Mouse (Mus musculus) testis, postnatal 10 days (tissue): Measurements from ENCODE around the gene Il13ra1.

Experiments
- DNase-seq: peaks from one replicate; pipeline ENCODE4 v3.0.0; 2021; ENCODE audit warnings: low spot score

Gene Il13ra1

DNA sequence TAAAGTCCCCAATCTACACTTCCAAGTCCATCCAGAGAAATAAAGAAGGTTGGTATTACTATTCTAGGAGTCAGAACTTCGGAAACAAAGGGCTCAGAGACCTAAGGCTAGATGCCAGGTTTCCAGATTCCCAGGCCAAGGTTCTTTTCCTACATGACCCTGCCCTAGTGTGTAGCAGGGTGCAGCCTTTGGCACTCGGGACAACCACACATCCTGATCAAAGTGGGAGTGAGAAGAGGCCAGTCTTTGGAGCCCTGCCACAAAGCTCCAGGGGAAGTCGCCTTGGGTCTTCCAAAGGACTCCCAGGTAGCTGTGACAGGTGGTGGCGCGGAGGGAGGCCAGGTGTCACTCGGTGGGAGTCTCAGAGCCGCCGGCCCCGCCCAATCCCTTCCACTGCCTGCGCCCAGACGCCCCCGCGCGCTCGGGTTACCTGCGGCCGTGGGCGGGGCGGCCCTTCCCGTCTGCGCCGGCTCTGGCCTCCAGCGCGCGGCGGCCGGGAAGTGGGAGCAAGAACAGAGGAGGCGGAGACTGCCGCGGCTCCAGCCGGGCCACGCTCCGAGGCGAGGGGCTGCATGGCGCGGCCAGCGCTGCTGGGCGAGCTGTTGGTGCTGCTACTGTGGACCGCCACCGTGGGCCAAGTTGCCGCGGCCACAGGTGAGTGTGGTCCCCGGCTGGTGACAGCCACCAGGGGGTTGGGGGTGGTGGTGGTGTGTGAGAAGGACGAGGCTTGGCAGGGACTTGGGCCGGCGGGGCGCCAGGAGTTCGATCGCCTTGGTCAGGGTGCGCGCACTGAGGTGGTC is at the start of gene Il13ra1:
TSS of gene Il13ra1 (plus strand) at position 489 of the 800 bp plus-strand sequence.
- DNase-seq, result peak; percentile 56

- no peak for DNase-seq
Observed at GRCm38 (mm10) chrX:36073997-36074396, 37.9 kb upstream of the Il13ra1 start.

GRCm38 (mm10) chrX:36077164-36077563 is 34.7 kb upstream of the Il13ra1 start:
- DNase-seq, result no peak

GRCm38 (mm10) chrX:36082917-36083316 is 29.0 kb upstream of the Il13ra1 start:
- DNase-seq, result no peak

GRCm38 (mm10) chrX:36088464-36089256 is 23.2 kb upstream of the Il13ra1 start:
- no peak for DNase-seq

- no peak for DNase-seq
Observed at GRCm38 (mm10) chrX:36100883-36101282, 11.0 kb upstream of the Il13ra1 start.

DNA sequence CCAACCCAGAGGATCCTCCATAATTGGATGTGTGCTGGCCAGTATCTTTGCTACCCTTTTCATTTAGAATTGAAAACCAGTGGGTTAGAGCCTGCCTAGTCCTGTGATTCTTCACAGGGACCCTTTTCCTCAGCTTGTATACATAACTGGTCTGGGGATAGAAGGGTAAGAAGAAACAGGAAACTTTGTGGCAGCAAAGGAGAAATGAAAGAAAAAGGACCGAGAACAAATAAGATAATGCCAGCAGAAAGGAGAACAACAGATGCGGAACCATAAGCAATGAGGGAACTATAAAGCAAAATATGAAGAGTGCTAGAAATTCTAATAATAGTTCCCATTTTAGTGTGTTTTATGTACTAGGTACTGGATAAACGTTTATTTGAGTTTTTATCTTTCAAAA is 10.6 kb upstream of the Il13ra1 start:
- no peak for DNase-seq

GRCm38 (mm10) chrX:36108601-36109000 is 3.3 kb upstream of the Il13ra1 start:
- no peak for DNase-seq

DNA sequence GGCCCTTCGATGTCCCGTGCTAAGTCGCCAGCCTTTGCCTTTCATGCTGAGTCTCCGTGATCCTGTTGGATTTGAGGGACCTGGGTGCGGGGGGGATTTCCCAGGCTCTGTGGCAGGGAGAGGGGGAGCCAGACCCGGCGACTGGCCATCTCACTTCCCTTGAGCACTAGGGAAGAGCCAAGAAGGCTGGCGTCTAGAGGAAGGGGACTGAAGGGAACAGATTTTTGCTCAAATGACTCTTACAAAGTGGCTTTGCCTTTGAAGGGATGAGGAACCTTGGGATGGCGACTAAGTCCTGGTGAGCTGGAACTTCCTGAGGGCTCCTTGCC is 476 bp downstream of the Il13ra1 start:
- no peak for DNase-seq

- no peak for DNase-seq
Observed at GRCm38 (mm10) chrX:36115171-36115570, 3.3 kb downstream of the Il13ra1 start.

DNA sequence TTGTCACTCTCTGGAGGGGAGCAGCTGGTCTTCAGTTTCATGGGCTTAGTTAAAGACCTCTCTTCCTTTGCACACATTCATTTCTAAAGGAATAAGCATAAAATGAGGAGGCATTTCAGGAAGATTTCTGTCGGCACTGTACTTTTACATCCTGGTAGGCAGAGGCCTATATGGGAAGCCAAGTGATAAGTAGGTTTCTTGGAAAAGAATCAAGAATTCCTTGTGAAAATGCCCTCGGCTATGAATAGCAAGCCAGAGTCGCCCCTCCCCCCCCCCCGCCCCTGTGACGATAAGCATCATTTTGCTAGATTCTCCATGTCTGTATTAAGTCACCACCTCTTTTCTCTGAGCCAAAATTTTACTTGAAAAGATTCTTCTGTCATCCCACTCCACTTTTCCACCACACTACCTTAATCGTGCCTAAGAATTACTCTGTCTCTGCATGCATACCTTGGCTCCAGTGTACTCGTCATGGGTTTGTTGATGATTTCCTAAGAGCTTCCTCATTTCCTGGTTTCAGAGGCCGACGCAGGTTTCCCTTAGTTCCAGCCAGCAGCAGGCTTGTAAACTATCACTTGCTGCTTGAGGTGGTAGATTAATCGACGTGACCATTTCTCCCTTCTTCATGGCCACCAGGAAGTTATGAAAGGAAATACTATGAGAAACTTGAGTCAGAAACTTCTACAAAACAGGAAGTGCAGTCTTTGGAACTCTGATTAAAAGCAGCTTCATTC is 17.3 kb downstream of the Il13ra1 start:
- no peak for DNase-seq

GRCm38 (mm10) chrX:36129771-36130108 is 17.8 kb downstream of the Il13ra1 start:
- DNase-seq, result no peak

GRCm38 (mm10) chrX:36136346-36136745 is 24.4 kb downstream of the Il13ra1 start:
- no peak for DNase-seq

- no peak for DNase-seq
Observed at GRCm38 (mm10) chrX:36141994-36142639, 30.2 kb downstream of the Il13ra1 start.

- no peak for DNase-seq
Observed at GRCm38 (mm10) chrX:36146746-36147145, 34.8 kb downstream of the Il13ra1 start.

DNA sequence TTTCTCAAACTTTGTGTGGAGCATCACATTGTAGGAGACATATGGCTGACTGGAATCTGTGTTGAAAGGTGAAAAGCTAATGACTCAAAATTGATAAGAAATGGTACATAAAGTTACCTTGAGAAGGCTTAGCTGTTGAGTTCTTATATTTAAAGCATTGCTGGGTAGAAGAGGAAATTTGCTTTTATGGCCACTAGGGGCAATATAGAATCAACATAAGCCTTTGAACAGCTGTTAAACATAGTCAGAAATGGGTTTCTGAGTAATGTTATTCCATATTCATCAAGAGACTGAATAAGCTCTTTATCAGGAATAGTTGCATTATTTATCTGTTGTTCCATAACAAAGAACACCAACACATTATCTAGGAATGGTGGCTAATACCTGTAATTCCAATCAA is 38.2 kb downstream of the Il13ra1 start:
- no peak for DNase-seq

- DNase-seq, result no peak
Observed at GRCm38 (mm10) chrX:36156677-36157076, 44.8 kb downstream of the Il13ra1 start.

DNA sequence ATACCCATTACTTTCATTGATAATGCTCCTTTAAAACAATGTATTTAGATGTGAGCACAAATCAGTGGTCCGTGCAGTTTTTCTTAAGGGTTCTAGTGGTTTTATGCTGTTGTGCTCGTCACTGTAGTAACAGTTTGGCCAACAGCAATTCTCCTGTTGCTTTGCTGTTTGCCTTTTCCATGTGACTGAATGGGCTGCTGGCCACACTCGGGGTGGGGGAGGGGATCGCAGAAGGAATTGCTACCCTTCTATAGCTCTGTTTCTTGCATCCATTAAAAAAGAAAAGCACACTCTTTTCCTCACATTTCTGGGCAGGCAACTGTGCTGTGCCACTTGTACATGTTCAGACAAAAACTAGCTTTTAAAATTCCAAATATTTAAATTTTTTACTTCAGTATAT is 49.7 kb downstream of the Il13ra1 start:
- peak; percentile 37 for DNase-seq

DNA sequence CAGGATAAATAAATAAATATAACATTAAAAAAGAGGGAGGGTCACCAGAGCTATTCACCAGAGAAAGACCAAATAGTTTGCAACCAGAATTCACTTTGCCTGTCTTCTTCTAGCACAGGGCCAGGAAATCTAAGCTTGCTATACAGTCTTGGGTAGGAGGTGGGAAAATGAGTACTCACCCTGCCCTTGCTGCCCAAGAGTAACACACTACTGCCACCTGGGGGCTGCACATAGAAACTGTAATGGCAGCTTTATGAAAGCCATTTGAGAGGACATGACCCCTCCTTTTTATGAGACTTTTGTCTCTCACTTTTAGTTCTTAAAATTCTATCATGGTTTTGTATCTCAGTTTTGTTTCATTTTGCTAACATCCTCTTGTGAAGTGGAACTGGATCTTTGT is 71.7 kb downstream of the Il13ra1 start:
- peak; percentile 77 for DNase-seq

- no peak for DNase-seq
Observed at GRCm38 (mm10) chrX:36186036-36186435, 74.1 kb downstream of the Il13ra1 start.

- DNase-seq, result no peak
Observed at GRCm38 (mm10) chrX:36186443-36186842, 74.5 kb downstream of the Il13ra1 start.

GRCm38 (mm10) chrX:36193951-36194350 is 82.0 kb downstream of the Il13ra1 start:
- DNase-seq, result no peak
